Comparison of ENCODE assay signal across 13 mouse cellular contexts in genomic region chr16:34494741-34495140, GRCm38 (mm10).
"Had no signal": no experiment of that assay in that cellular context is flagged by ENCODE, and none has a peak within 500 bp of the region (broad histone marks: within the 10 kb centered on the region; RNA-seq: fewer than 3 reads in every experiment).

No protein-coding gene starts in this region.

- H3K27ac ChIP-seq: macrophage; midbrain, embryonic 13.5 days; midbrain, embryonic 15.5 days; neural tube, embryonic 12.5 days had no signal

- H3K4me3 ChIP-seq: lung, embryonic 15.5 days; megakaryocyte, embryonic 14.5 days; midbrain, embryonic 13.5 days; midbrain, embryonic 15.5 days; neural tube, embryonic 12.5 days; stomach, embryonic 15.5 days had no signal

- DNase-seq: liver, postnatal 0 days; lung, adult 2 months; right cerebral cortex, postnatal 14 days; thymus, adult 2 months; thymus, postnatal 25 days; thymus, postnatal 4 days had no signal
